Mouse (Mus musculus): ENCODE data around the gene Fezf1.
A peak's percentile ranks its signal among the peaks of the same experiment; 100 is the strongest.

Fezf1 gene

DNA sequence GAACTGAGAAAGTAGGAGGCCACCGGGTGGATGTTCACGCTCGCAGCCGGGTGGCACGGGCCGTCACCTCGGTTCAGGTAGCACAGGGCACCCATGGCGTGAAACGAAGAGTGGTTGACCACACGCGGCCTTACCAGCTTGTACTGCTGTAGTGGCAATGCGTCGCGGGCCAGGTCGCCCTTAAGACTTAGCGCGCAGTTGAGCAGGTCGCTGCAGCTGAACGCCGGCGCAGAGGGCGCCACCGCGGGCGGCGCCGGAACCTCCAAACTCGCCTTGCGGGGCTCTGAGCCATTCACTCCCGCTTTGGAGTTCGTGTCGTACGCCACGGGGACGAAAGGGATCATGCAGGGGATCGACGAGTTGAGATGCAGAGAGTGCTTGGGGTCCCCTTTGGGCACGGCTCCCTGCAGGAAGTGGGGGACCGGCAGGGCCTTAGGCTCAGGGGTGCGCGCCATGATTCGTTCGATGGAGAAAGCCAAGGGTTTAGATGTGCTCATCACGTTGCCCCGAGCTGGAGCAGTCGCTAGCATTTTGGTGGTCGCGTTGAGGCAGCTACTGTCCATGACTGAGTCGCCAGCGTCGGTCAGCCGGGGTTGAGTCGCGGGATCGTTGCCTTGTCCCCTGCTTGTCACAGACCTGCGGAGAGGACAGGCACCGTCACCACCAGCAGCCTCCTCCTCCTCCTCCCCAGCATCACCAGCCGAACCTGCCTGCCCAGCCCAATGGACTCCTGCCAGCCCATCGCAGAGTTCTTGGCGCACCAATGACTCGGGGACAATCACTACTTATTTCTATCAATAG, 450 bp downstream of the Fezf1 start:
- peak; percentile 48 for DNase-seq (ENCODE audit: low spot score)

DNA sequence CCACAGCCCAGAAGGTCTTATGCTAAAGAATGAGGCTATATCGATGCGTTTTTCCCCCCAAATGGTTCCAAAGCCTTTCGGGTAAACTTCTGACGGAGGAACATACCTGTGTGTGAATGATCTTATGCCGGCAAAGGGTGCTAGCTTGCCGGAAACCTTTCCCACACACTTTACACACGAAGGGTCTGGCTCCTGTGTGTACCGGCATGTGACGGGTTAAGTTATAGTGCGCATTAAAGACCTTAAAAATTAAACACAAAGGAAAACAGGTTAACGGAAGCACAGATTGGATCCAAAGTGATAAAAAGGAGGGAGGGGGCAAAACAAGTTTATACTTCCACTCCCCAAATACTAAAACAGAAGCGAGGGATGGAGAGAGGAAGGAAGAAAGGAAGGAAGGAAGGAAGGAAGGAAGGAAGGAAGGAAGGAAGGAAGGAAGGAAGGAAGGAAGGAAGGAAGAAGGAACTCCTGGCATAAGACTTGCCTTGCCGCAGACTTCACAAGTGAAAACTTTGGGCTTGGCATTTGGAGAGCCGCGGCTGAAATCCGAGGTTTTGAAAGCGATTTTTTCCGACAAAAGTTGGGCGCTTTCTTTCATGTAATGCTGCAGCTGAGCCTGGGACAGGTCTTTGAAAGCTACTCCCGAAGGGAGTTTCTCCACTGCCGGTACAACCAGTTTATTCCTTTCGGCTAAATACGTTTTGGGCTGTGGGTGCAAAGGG, 1.2 kb downstream of the Fezf1 start:
- DNase-seq (ENCODE audit: low spot score), result no peak

DNA sequence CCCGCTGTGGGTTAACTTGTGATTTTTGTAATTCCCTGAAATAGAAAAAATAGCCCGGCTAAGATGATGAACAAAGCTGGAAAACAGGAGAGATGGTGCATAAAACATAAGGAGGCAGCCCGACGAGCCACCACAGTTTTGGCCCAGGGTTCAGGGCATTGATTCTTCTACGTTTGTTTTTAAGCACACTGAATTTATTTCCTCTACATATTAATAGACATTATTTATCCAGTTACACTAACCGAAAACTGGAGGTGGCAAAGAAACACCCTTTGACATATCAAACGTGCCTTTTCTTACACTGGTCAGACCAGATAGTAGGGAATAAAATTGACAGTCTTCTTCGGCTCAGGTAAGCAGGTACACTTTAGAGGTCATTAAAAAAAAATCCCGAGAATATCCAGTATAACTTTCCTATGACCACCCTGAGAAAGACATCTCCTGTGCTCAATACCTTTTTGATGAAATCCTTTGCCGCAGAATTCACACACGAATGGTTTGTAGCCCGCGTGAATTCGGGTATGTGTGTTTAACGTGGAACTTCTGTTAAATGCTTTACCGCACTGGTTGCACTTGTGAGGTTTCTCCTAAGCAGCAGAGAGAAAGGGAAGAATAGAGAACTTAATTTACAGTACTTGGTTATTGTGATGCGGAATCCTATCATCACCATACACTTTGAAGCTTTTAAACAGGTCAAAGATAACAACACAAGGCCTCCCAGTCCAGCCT, 1.9 kb downstream of the Fezf1 start:
- no peak for DNase-seq (ENCODE audit: low spot score)

DNA sequence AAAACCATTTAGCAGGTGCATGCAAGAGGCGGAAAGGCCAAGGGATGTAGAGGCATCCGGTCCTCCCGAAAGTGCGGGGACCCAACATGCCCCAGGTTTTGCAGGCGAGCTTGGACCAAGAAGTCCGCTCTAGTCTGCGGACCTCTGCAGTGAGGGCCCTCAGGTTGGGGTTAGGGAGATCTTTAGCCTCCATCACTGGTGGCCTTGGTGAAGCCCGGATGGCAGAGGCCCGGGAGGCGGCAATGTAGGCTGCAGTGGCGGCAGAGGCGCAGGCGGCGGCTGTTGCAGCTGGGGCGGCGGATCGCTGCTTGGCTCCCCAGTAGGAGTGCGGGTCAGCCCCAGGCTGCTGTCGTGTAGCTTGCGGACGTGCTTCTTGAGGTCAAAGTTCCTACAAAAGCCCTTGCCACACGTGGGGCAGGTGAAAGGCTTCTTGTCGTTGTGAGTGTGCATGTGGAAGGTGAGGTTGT, 2.6 kb downstream of the Fezf1 start:
- peak; percentile 44 for DNase-seq (ENCODE audit: low spot score)

DNA sequence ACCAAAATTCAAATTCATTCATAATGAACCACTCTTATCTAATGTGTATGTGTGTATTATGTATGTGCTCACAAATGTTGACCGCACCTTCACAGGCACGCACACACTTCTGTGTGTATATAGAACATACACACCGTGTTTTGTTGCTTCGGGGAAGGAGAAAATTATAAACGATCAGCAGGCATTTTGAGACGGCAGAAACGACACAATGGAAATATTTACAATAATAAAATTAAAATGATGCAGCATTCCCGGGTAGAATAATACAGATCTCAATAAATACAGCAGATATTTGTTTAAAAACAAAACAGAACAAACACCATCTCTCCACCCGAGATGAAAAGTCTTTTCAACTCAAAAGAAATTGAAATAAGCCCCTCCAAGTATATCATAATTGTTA, 3.0 kb downstream of the Fezf1 start:
- no peak for DNase-seq (ENCODE audit: low spot score)

DNA sequence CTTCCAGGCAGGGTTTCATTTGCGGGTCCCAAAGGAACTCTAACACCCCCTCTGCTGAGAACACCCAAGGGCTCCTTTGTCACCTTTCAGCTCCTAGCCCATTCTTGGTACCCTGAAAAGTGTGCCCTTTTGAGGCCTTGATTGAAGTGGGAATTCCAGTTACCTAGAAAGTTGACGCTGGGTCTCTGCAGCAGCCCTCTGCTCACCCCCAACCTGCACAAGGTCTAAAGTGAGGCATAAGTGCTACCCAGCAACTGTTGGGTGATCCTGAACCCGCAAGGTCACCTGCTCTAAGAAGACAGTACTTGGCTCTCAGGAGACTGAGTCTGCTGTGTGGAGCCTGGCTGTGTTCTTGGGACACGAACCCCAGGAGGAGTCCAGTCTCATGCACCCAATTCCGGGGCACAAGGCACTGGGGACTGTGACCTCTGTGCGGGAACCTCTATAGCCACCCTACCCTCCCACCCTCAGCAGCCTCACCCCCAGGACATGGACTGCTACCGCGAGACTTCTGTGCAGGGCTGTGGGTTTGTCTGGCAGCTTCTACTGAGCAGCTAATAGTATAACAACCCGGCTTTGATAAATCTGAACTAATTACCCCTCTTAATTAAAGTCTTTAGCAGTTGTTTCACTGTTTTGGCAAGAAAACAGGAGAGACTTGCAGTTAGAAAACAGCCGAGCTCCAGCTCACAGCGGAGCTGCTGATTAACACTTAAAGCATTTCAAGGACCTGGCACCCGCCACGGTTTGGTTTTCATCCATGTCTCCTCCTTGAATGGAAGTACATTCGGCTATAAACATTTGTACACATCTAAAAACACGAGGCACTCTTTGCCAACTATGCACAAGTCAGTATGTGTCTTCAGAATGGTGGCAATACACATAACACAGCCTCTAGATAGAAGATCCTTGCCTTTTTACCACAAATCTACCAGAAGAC, 4.1 kb downstream of the Fezf1 start:
- no peak for DNase-seq (ENCODE audit: low spot score)

DNA sequence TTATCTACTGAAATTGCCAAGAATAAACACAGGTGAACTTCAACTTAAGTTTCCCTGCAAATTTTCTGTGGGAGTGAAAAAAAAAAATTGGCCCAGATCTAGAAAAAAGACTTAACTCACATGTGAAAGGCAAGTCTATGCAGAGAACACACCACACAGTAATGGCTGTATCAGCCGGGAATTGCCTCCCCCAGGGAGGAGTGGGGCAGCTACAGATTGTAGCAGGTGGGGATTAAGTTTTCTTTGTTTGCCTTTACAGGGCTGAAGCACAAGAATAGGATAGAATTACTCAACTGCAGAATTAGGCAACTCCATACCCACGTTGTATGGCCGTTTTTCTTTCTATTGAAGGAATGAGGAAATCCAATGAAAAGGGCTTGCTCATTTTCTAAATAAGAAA, 36.7 kb downstream of the Fezf1 start:
- DNase-seq (ENCODE audit: low spot score), result no peak

DNA sequence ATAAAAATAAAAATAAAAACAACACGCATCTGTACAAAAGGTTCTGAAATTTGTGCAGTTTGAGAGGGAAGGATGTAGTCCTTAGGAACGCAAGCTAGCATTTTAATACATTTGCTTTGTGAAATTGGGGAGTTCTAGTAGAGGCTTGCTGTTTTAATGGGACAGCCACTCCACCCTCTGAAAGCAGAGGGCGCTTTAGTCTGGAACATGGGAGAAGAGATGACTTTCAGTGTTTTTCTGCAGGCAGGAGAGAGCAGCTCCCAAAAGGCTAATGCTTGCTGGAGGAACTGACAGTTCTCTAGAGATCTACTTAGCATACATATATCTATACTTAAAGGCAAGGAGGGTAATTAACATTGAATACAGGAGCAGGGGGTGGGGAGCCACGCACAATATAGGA, 40.4 kb downstream of the Fezf1 start:
- DNase-seq (ENCODE audit: low spot score), result peak; percentile 12

DNA sequence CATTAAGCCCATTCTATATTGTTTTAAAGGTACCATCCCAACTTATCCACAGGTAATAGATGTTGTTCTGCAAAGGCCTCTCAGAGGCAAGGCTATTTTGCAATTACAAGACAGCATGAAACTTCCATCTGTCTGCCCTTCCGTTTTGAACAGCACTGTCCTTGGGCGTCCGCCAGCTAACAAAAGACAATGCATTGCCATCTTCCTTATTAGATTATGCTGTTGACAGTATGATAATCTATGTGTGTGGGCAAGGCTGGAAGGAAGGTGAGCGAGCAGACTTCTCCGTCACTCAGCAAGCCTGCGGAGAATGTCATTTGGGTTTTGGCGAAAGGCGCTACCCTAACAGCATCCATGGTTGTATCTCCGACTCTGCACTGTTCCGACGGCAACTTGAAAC, 45.5 kb downstream of the Fezf1 start:
- no peak for DNase-seq (ENCODE audit: low spot score)

All from embryo, embryonic 10 days (tissue).